Mouse (Mus musculus) stomach, postnatal 0 days (tissue): ENCODE results near the gene Csgalnact2.

Experiments
- CTCF ChIP-seq: IDR thresholded peaks from 2 replicates; pipeline ENCODE4 v1.5.1; 2016; ENCODE audit warnings: antibody characterized with exemption, low read depth, mild to moderate bottlenecking, moderate library complexity
- EP300 ChIP-seq: optimal IDR thresholded peaks from 2 replicates; pipeline ENCODE3; 2016; ENCODE audit warnings: antibody characterized with exemption

- TF ChIP-seq CTCF = no peak
- no peak for TF ChIP-seq EP300
Observed at GRCm38 (mm10) chr6:118090827-118091226, 48.1 kb downstream of the Csgalnact2 start.
